Mouse (Mus musculus): ENCODE results near the gene Pga5. TPM values are rescaled to one million over a fixed set of nuclear protein-coding genes. Genes with fewer than 3 reads are reported as not detected.
A peak's percentile ranks its signal among the peaks of the same experiment; 100 is the strongest.

The Pga5 gene
- polyA plus RNA-seq, 1 experiment from 2014 or later = not detected

GRCm38 (mm10) chr19:10688537-10689352, 10.9 kb upstream of the Pga5 start, which contains the start of gene Vps37c:
Gene Vps37c, plus strand, starts transcription at chr19:10688735.
- Histone ChIP-seq H3K9me3 (ENCODE audit: control insufficient read depth, low read length) (no peaks in the 10 kb centered on the region), H3K4me3 (ENCODE audit: low read depth, low read length) (peak within 1 kb of the TSS; percentile 84), H3K4me1 (replicated peaks; ENCODE audit: control insufficient read depth, insufficient read depth, low read length) (peaks cover 7% of the 10 kb centered on the region), H3K36me3 (ENCODE audit: control insufficient read depth, insufficient read depth, low read length) (no peaks in the 10 kb centered on the region), H3K27me3 (ENCODE audit: control insufficient read depth, insufficient read depth, low read length) (no peaks in the 10 kb centered on the region), H3K4me2 (ENCODE audit: low read depth, low read length, severe bottlenecking) (peak within 1 kb of the TSS; percentile 68), H3K9ac (ENCODE audit: low read length) (peak within 1 kb of the TSS; percentile 84), H3K27ac (ENCODE audit: low read depth, low read length) (peak within 1 kb of the TSS; percentile 86)
- DNase-seq (ENCODE audit: low spot score) (peak; percentile 97), ATAC-seq (replicated peaks; ENCODE audit: low FRiP score) (peak; percentile 93)
- WGBS = under 1% methylated on average over 71 of the region's 74 CpGs

GRCm38 (mm10) chr19:10685727-10686126, 7.9 kb upstream of the Pga5 start:
- Histone ChIP-seq H3K4me2 (ENCODE audit: low read depth, low read length, severe bottlenecking) (no peak overlapping the region), H3K9me3 (ENCODE audit: control insufficient read depth, low read length) (no peaks in the 10 kb centered on the region), H3K36me3 (ENCODE audit: control insufficient read depth, insufficient read depth, low read length) (no peaks in the 10 kb centered on the region), H3K4me3 (ENCODE audit: low read depth, low read length) (no peak overlapping the region), H3K27me3 (ENCODE audit: control insufficient read depth, insufficient read depth, low read length) (no peaks in the 10 kb centered on the region), H3K27ac (ENCODE audit: low read depth, low read length) (no peak overlapping the region), H3K4me1 (replicated peaks; ENCODE audit: control insufficient read depth, insufficient read depth, low read length) (peaks cover 7% of the 10 kb centered on the region), H3K9ac (ENCODE audit: low read length) (no peak overlapping the region)
- 86% methylated on average over 2 of the region's 2 CpGs for WGBS
- DNase-seq (ENCODE audit: low spot score) (no peak), ATAC-seq (replicated peaks; ENCODE audit: low FRiP score) (no peak)

GRCm38 (mm10) chr19:10685081-10685480, 7.2 kb upstream of the Pga5 start:
- WGBS = 92% methylated on average over 9 of the region's 9 CpGs
- H3K36me3 ChIP-seq (ENCODE audit: control insufficient read depth, insufficient read depth, low read length) = no peaks in the 10 kb centered on the region
- no peak overlapping the region for H3K9ac ChIP-seq (ENCODE audit: low read length)
- H3K27ac ChIP-seq (ENCODE audit: low read depth, low read length) = no peak overlapping the region
- H3K9me3 ChIP-seq (ENCODE audit: control insufficient read depth, low read length) = no peaks in the 10 kb centered on the region
- no peak for ATAC-seq (replicated peaks; ENCODE audit: low FRiP score)
- H3K4me3 ChIP-seq (ENCODE audit: low read depth, low read length) = no peak overlapping the region
- H3K4me2 ChIP-seq (ENCODE audit: low read depth, low read length, severe bottlenecking) = no peak overlapping the region
- no peaks in the 10 kb centered on the region for H3K27me3 ChIP-seq (ENCODE audit: control insufficient read depth, insufficient read depth, low read length)
- no peak for DNase-seq (ENCODE audit: low spot score)
- H3K4me1 ChIP-seq (replicated peaks; ENCODE audit: control insufficient read depth, insufficient read depth, low read length) = peaks cover 7% of the 10 kb centered on the region

GRCm38 (mm10) chr19:10681571-10681970, 3.7 kb upstream of the Pga5 start:
- no peak overlapping the region for H3K9ac ChIP-seq (ENCODE audit: low read length)
- no peak overlapping the region for H3K4me2 ChIP-seq (ENCODE audit: low read depth, low read length, severe bottlenecking)
- H3K4me1 ChIP-seq (replicated peaks; ENCODE audit: control insufficient read depth, insufficient read depth, low read length) = 0 out of 2 replicates have a peak, but pooled peaks cover 1% of the 10 kb centered on the region
- WGBS = 68% methylated on average over 4 of the region's 4 CpGs
- H3K4me3 ChIP-seq (ENCODE audit: low read depth, low read length) = no peak overlapping the region
- no peaks in the 10 kb centered on the region for H3K27me3 ChIP-seq (ENCODE audit: control insufficient read depth, insufficient read depth, low read length)
- no peak overlapping the region for H3K27ac ChIP-seq (ENCODE audit: low read depth, low read length)
- no peaks in the 10 kb centered on the region for H3K9me3 ChIP-seq (ENCODE audit: control insufficient read depth, low read length)
- DNase-seq (ENCODE audit: low spot score) (no peak), ATAC-seq (replicated peaks; ENCODE audit: low FRiP score) (no peak)
- H3K36me3 ChIP-seq (ENCODE audit: control insufficient read depth, insufficient read depth, low read length) = no peaks in the 10 kb centered on the region

- 83% methylated on average over 1 of the region's 1 CpGs for WGBS
- DNase-seq (ENCODE audit: low spot score) = no peak
- no peaks in the 10 kb centered on the region for H3K36me3 ChIP-seq (ENCODE audit: control insufficient read depth, insufficient read depth, low read length)
- no peak overlapping the region for H3K9ac ChIP-seq (ENCODE audit: low read length)
- no peaks in the 10 kb centered on the region for H3K27me3 ChIP-seq (ENCODE audit: control insufficient read depth, insufficient read depth, low read length)
- 0 out of 2 replicates have a peak, but pooled peaks cover 1% of the 10 kb centered on the region for H3K4me1 ChIP-seq (replicated peaks; ENCODE audit: control insufficient read depth, insufficient read depth, low read length)
- H3K9me3 ChIP-seq (ENCODE audit: control insufficient read depth, low read length) = no peaks in the 10 kb centered on the region
- H3K4me2 ChIP-seq (ENCODE audit: low read depth, low read length, severe bottlenecking) = no peak overlapping the region
- no peak overlapping the region for H3K4me3 ChIP-seq (ENCODE audit: low read depth, low read length)
- H3K27ac ChIP-seq (ENCODE audit: low read depth, low read length) = no peak overlapping the region
- ATAC-seq (replicated peaks; ENCODE audit: low FRiP score) = no peak
These were observed 849 bp upstream of the Pga5 start for GRCm38 (mm10) chr19:10678772-10679067.

GRCm38 (mm10) chr19:10676656-10677055, 1.2 kb downstream of the Pga5 start:
- H3K4me3 ChIP-seq (ENCODE audit: low read depth, low read length) = no peak overlapping the region
- 83% methylated on average over 16 of the region's 16 CpGs for WGBS
- ATAC-seq (replicated peaks; ENCODE audit: low FRiP score) = no peak

GRCm38 (mm10) chr19:10673275-10673674, 4.6 kb downstream of the Pga5 start:
- Histone ChIP-seq H3K9me3 (ENCODE audit: control insufficient read depth, low read length) (no peaks in the 10 kb centered on the region), H3K36me3 (ENCODE audit: control insufficient read depth, insufficient read depth, low read length) (no peaks in the 10 kb centered on the region), H3K9ac (ENCODE audit: low read length) (no peak overlapping the region), H3K4me1 (replicated peaks; ENCODE audit: control insufficient read depth, insufficient read depth, low read length) (no peaks in the 10 kb centered on the region), H3K4me2 (ENCODE audit: low read depth, low read length, severe bottlenecking) (no peak overlapping the region), H3K4me3 (ENCODE audit: low read depth, low read length) (no peak overlapping the region), H3K27ac (ENCODE audit: low read depth, low read length) (no peak overlapping the region), H3K27me3 (ENCODE audit: control insufficient read depth, insufficient read depth, low read length) (no peaks in the 10 kb centered on the region)
- ATAC-seq (replicated peaks; ENCODE audit: low FRiP score) (no peak), DNase-seq (ENCODE audit: low spot score) (no peak)
- WGBS = 63% methylated on average over 1 of the region's 1 CpGs

More at GRCm38 (mm10) chr19:10676656-10677055, 1.2 kb downstream of the Pga5 start:
- no peak overlapping the region for H3K27ac ChIP-seq (ENCODE audit: low read depth, low read length)
- no peak overlapping the region for H3K9ac ChIP-seq (ENCODE audit: low read length)
- H3K4me2 ChIP-seq (ENCODE audit: low read depth, low read length, severe bottlenecking) = no peak overlapping the region
- no peaks in the 10 kb centered on the region for H3K27me3 ChIP-seq (ENCODE audit: control insufficient read depth, insufficient read depth, low read length)
- H3K36me3 ChIP-seq (ENCODE audit: control insufficient read depth, insufficient read depth, low read length) = no peaks in the 10 kb centered on the region
- DNase-seq (ENCODE audit: low spot score) = no peak
- 0 out of 2 replicates have a peak, but pooled peaks cover 1% of the 10 kb centered on the region for H3K4me1 ChIP-seq (replicated peaks; ENCODE audit: control insufficient read depth, insufficient read depth, low read length)
- H3K9me3 ChIP-seq (ENCODE audit: control insufficient read depth, low read length) = no peaks in the 10 kb centered on the region

GRCm38 (mm10) chr19:10671854-10672417, 5.9 kb downstream of the Pga5 start:
- H3K4me3 ChIP-seq (ENCODE audit: low read depth, low read length) = no peak overlapping the region
- ATAC-seq (replicated peaks; ENCODE audit: low FRiP score) = no peak
- WGBS = 76% methylated on average over 9 of the region's 9 CpGs

More at GRCm38 (mm10) chr19:10671854-10672417, 5.9 kb downstream of the Pga5 start:
- Histone ChIP-seq H3K27me3 (ENCODE audit: control insufficient read depth, insufficient read depth, low read length) (no peaks in the 10 kb centered on the region), H3K9ac (ENCODE audit: low read length) (no peak overlapping the region), H3K9me3 (ENCODE audit: control insufficient read depth, low read length) (no peaks in the 10 kb centered on the region), H3K4me2 (ENCODE audit: low read depth, low read length, severe bottlenecking) (no peak overlapping the region), H3K36me3 (ENCODE audit: control insufficient read depth, insufficient read depth, low read length) (no peaks in the 10 kb centered on the region), H3K4me1 (replicated peaks; ENCODE audit: control insufficient read depth, insufficient read depth, low read length) (no peaks in the 10 kb centered on the region), H3K27ac (ENCODE audit: low read depth, low read length) (no peak overlapping the region)
- DNase-seq (ENCODE audit: low spot score) = no peak

Measured in forebrain, embryonic 11.5 days (tissue).